Mouse (Mus musculus) cortical plate, adult 2 months (tissue): ENCODE results near the gene Gpr83.

Source experiments
- CTCF ChIP-seq: fragments of 200-500 bp; IDR thresholded peaks from 2 replicates; pipeline ENCODE4 v1.5.1; 2011; ENCODE audit warnings: mild to moderate bottlenecking, control low read depth, low read length; ENCODE audit not compliant: insufficient read depth; ENCODE audit errors: extremely low read depth
- POLR2A ChIP-seq: fragments of 200-500 bp; IDR thresholded peaks from 2 replicates; pipeline ENCODE4 v1.6.1; 2011; ENCODE audit warnings: mild to moderate bottlenecking, low read length, control low read depth; ENCODE audit not compliant: insufficient read depth; ENCODE audit errors: extremely low read depth

- TF ChIP-seq CTCF = no peak
- TF ChIP-seq POLR2A = no peak
Observed at GRCm38 (mm10) chr9:14839970-14840369, 20.0 kb upstream of the Gpr83 start.
